Mouse (Mus musculus) liver, adult 2 months (tissue): ENCODE results near the gene Fxyd2.

Experiments
- CTCF ChIP-seq: fragments of 200-500 bp; IDR thresholded peaks from 2 replicates; pipeline ENCODE4 v1.5.1; 2011; ENCODE audit warnings: low read depth, low read length, control low read depth
- POLR2A ChIP-seq: fragments of 200-500 bp; IDR thresholded peaks from 2 replicates; pipeline ENCODE4 v1.6.1; 2011; ENCODE audit warnings: low read length, control low read depth; ENCODE audit not compliant: insufficient read depth; ENCODE audit errors: extremely low read depth

DNA sequence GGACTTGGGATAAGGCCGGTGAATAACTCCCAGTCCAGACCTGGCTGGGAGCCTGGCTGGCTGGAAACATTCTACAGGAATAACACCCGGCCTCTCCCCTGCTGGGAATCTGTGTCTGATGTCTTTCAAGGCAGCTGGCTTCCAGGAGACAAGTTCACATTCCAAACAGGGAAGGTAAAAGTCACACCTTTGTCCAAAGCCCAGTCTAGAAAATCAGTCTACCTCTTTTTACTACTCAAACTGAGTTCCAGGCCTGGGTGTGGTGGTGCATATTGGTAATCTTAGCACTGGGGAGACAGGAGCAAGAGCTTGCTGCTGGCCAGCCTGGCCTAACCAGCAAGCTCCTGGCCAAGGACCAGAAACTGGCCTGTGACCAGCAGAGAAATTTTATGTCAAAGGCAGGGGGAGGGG lies 37.4 kb upstream of the Fxyd2 start:
- no peak for TF ChIP-seq POLR2A
- no peak for TF ChIP-seq CTCF
